Mouse (Mus musculus) c-Kit-positive CD71-positive TER-119-positive erythroid progenitor cells, embryonic 14.5 days (primary cell): ENCODE results near the gene Ifne.
A peak's percentile ranks its signal among the peaks of the same experiment; 100 is the strongest.
"Not testable (repeated sequence)": the region's sequence is repeated elsewhere in the genome, so short reads cannot be mapped to it uniquely, and the experiment has no call there.

Experiments used
- DNase-seq: peaks from one replicate; pipeline ENCODE4 v3.0.0-alpha.2; 2013; ENCODE audit warnings: low spot score

Ifne gene

DNA sequence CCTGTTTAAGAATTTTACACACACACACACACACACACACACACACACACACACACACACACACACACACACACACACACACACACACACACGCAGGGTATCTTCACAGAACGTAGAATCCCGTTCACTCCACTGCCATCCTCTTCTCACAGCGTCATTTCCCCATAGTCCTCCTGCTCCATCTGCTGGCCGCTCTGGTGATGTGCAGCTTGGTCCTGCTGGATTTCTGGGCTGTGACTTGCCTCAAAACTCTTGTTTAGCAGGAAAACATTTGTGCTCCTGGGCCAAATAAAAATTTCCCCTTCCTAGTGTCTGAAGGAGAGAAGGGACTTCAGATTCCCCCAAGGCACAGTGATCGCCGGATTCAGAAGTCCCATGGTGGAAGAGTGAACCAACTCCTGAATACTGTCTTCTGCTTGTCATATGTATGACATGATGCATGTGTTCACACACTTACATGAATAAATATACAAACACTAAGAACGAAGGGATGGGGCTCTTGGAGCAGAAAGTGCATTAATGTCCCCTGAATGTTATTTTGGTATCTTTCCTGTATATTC is 12.6 kb downstream of the Ifne start:
- DNase-seq, result peak; percentile 74

- DNase-seq, result no peak
Observed at GRCm38 (mm10) chr4:88865011-88865569, 14.9 kb downstream of the Ifne start.

DNA sequence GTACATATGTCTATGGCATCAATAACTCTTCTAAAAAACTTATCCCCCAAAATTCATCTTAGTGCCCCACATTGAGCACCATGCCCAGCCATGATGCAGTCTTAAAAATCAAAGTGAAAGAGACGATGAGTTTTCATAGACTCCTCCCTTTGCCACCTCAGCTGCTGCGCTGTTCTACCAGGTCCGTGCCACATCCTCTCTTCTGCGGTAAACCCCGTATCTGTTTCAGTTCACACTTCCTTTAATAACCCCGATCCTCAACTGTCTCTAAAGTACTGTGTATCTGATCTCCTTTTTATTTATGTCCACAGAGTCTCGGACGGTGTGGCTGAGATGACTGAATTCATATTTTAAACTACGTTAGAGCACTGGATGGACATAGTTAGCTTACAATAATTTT is 15.4 kb downstream of the Ifne start:
- no peak for DNase-seq

DNA sequence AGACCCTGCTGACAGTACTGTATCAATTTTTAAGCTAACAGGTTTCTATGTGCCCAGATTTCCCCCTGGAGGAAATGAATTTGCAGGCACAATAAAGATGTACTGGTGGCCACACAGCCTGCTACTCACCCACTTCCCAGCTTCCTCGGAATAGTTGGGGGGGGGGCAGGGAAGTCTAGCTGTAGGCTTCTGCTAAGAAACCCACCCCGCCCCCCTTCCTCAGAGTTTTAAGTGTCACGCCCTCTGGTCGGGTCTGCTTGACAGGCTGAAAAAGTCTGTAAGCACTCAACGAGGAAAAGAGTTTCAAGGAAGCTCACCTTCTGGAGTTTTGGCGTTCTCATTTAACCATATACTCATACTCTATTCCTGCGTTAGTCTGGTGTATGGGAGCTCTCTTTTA is 16.7 kb downstream of the Ifne start:
- no peak for DNase-seq

DNA sequence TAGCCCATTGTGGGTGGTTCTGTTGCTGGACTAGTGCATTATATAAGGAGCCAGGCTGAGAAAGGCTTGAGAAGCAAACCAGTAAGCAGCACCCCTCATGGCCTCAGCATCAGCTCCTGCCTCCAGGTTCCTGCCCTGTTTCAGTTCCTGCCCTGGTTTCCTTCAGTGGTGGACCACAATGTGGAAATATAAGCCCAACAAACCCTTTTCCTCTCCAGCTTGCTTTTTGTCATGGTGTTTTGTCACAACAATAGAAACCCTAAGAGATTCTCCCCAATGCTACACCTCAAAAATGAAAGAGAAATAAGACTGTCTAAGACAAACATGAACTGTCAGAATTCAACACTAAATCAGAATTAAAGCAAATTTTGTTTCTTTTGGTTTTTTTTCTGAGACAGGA is 20.8 kb downstream of the Ifne start:
- DNase-seq, result no peak

- no peak for DNase-seq
Observed at GRCm38 (mm10) chr4:88851026-88851763, 28.8 kb downstream of the Ifne start.

GRCm38 (mm10) chr4:88849698-88850097 is 30.3 kb downstream of the Ifne start, which contains the start of gene Ifna1:
Gene Ifna1 (plus strand): TSS chr4:88850087.
- DNase-seq, result no peak

DNA sequence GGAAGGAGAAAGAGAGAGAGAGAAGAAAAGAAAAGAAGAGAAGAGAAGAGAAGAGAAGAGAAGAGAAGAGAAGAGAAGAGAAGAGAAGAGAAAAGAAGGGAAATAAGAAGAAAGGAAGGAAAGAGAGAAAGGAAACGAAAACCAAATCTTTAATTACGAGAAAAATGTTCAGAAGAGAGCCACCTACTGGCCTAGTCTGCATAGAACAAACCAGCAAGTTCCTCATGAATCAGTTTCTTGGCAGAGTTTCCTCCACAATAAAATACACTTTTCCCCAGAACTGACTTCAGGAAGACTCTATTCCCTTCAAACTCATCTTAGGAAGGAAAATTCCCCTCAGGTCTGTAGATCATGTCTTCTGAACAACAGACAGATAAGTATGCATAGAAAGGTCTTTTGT is 34.7 kb downstream of the Ifne start:
- no peak for DNase-seq

- DNase-seq, result no peak
Observed at GRCm38 (mm10) chr4:88841438-88841911, 38.5 kb downstream of the Ifne start, which contains the start of gene Ifna4. Gene Ifna4 (plus strand): TSS chr4:88841861.

DNA sequence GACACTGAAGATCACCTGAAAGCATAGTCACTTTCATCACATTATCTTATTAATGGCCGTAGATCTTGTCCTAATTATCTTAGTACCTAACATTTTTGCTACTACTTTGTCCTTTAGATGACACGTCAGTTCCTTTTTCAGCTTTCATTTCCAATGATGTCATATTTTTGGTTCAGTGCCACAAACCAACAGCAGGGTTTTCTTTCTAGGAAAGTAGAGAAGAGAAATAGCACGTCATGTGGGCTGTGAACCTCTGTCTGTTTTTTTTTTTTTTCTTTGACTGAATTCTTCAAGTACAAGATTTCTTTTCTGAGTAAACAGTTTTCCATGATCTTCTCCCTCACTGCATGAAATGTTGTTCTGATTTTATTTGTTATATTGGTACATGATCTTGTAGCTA is 39.9 kb downstream of the Ifne start:
- no peak for DNase-seq

GRCm38 (mm10) chr4:88838828-88839227 is 41.2 kb downstream of the Ifne start:
- DNase-seq, result no peak

DNA sequence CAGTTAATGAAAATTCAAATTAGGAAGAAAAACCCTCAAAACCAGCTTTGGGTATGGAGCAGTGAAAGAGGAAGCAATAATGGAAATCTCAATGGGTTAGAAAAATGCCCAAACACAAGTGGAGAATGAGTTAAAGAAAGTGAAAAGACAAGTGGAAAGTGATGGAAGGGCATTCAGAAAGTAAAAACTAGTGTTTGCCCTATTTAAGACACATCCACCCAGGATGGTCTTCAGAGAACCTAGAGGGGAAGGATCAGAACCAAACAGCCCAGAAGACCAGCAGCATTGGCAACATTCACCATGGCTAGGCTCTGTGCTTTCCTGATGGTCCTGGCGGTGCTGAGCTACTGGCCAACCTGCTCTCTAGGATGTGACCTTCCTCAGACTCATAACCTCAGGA is 44.8 kb downstream of the Ifne start, which contains the start of gene Ifna5:
Gene Ifna5, plus strand, starts transcription at position 301 of the 400 bp plus-strand sequence.
- not testable (repeated sequence) for DNase-seq

DNA sequence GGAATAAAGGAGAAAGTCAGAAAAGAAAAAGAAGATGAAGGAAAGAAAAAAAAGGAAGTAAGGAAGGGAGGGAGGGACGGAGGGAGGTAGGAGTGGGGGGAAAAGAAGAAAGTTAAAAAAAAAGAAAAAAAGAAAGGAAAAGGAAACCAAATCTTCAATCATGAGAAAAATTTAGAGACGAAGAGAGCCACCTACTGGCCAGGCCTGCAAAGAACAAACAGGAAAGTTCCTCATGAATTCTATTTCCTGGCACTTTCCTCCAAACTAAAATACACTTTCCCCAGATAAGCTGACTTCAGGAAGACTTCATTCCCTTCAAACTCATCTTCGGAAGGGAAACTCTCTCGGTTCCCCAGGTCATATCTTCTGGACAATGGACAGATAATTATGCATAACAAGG is 49.5 kb downstream of the Ifne start:
- DNase-seq, result no peak
